Mouse (Mus musculus) skeletal muscle tissue, adult 2 months (tissue): ENCODE measurements around the gene Atp7b.

Experiments used
- DNase-seq: peaks from one replicate; pipeline ENCODE4 v3.0.0-alpha.2; 2012; ENCODE audit warnings: low read depth, low spot score

The Atp7b gene

GRCm38 (mm10) chr8:22059821-22060445 is at the start of gene Atp7b:
Gene Atp7b (minus strand): TSS chr8:22060305.
- peak; percentile 5 for DNase-seq

GRCm38 (mm10) chr8:22107020-22107419 is 46.9 kb upstream of the Atp7b start:
- no peak for DNase-seq

GRCm38 (mm10) chr8:22091568-22091967 is 31.5 kb upstream of the Atp7b start:
- DNase-seq = no peak

GRCm38 (mm10) chr8:22089226-22089625 is 29.1 kb upstream of the Atp7b start:
- DNase-seq = no peak

GRCm38 (mm10) chr8:22079313-22080007 is 19.4 kb upstream of the Atp7b start:
- DNase-seq = no peak

GRCm38 (mm10) chr8:22061126-22061525 is 1.0 kb upstream of the Atp7b start:
- no peak for DNase-seq

- DNase-seq = peak; percentile 98
Observed at GRCm38 (mm10) chr8:22060446-22060889, 363 bp upstream of the Atp7b start, which contains the start of gene Alg11. Gene Alg11 (plus strand): TSS chr8:22060721.

GRCm38 (mm10) chr8:22059153-22059738 is 859 bp downstream of the Atp7b start:
- no peak for DNase-seq

GRCm38 (mm10) chr8:22058368-22058767 is 1.7 kb downstream of the Atp7b start:
- DNase-seq = no peak

- DNase-seq = no peak
Observed at GRCm38 (mm10) chr8:22056850-22057249, 3.3 kb downstream of the Atp7b start.

- no peak for DNase-seq
Observed at GRCm38 (mm10) chr8:22055492-22055877, 4.6 kb downstream of the Atp7b start.

- DNase-seq = no peak
Observed at GRCm38 (mm10) chr8:22054674-22055491, 5.2 kb downstream of the Atp7b start.

GRCm38 (mm10) chr8:22047699-22048464 is 12.2 kb downstream of the Atp7b start:
- DNase-seq = no peak

- no peak for DNase-seq
Observed at GRCm38 (mm10) chr8:22043706-22044105, 16.4 kb downstream of the Atp7b start.

GRCm38 (mm10) chr8:22042515-22042914 is 17.6 kb downstream of the Atp7b start:
- no peak for DNase-seq

GRCm38 (mm10) chr8:22040153-22040509 is 20.0 kb downstream of the Atp7b start:
- no peak for DNase-seq

GRCm38 (mm10) chr8:22039468-22040152 is 20.5 kb downstream of the Atp7b start:
- DNase-seq = no peak

- DNase-seq = no peak
Observed at GRCm38 (mm10) chr8:22037022-22037421, 23.1 kb downstream of the Atp7b start.

GRCm38 (mm10) chr8:22036137-22036536 is 24.0 kb downstream of the Atp7b start:
- DNase-seq = no peak

GRCm38 (mm10) chr8:22030990-22031389 is 29.1 kb downstream of the Atp7b start:
- DNase-seq = no peak

- DNase-seq = no peak
Observed at GRCm38 (mm10) chr8:22028973-22029372, 31.1 kb downstream of the Atp7b start.
